Mouse (Mus musculus): ENCODE measurements at regions not wholly inside any gene's neighbourhood (a gene's known extent, or its start where the extent isn't known, plus 50 kb on each side); places are given as distances from the start of the nearest gene placed in this dataset.
"Not testable (repeated sequence)": the region's sequence is repeated elsewhere in the genome, so short reads cannot be mapped to it uniquely, and the experiment has no call there.

GRCm38 (mm10) chrX:159072647-159073046 lies 137.5 kb upstream of the Rps6ka3 start:
- no peak for DNase-seq (ENCODE audit: low spot score in 2 of 2)

GRCm38 (mm10) chrX:159073533-159073932 lies 136.6 kb upstream of the Rps6ka3 start:
- DNase-seq (ENCODE audit: low spot score in 2 of 2), result no peak

- no peak for DNase-seq (ENCODE audit: low spot score in 2 of 2)
These were observed 129.6 kb upstream of the Rps6ka3 start for GRCm38 (mm10) chrX:159080508-159080907.

GRCm38 (mm10) chrX:159110651-159111050 lies 99.5 kb upstream of the Rps6ka3 start:
- not testable (repeated sequence) for DNase-seq (ENCODE audit: low spot score in 2 of 2)

GRCm38 (mm10) chrX:159116210-159116609 lies 93.9 kb upstream of the Rps6ka3 start:
- DNase-seq (ENCODE audit: low spot score in 2 of 2), result no peak

GRCm38 (mm10) chrX:159140554-159140953 lies 69.6 kb upstream of the Rps6ka3 start:
- DNase-seq (ENCODE audit: low spot score in 2 of 2), result no peak

- no peak for DNase-seq (ENCODE audit: low spot score in 2 of 2)
These were observed 66.8 kb upstream of the Rps6ka3 start for GRCm38 (mm10) chrX:159143278-159143677.

GRCm38 (mm10) chrX:159144674-159145073 lies 65.4 kb upstream of the Rps6ka3 start:
- no peak for DNase-seq (ENCODE audit: low spot score in 2 of 2)

GRCm38 (mm10) chrX:159145212-159145611 lies 64.9 kb upstream of the Rps6ka3 start:
- DNase-seq (ENCODE audit: low spot score in 2 of 2), result no peak

GRCm38 (mm10) chrX:159155786-159156185 lies 54.3 kb upstream of the Rps6ka3 start:
- DNase-seq (ENCODE audit: low spot score in 2 of 2), result no peak

GRCm38 (mm10) chrX:159156976-159157375 lies 53.1 kb upstream of the Rps6ka3 start:
- no peak for DNase-seq (ENCODE audit: low spot score in 2 of 2)

GRCm38 (mm10) chrX:159159727-159160126 lies 50.4 kb upstream of the Rps6ka3 start:
- DNase-seq (ENCODE audit: low spot score in 2 of 2), result no peak
